Mouse (Mus musculus): ENCODE measurements around the gene Dzip1l. TPM values are rescaled to one million over a fixed set of nuclear protein-coding genes. Genes with fewer than 3 reads are reported as not detected.

Gene Dzip1l
- total RNA-seq, 2 experiments from 2014 or later: 24.9 to 31.4 TPM

- intact Hi-C loops (cut with DNase I): no loop called here
- no peak for DNase-seq (ENCODE audit: extremely low spot score in 1 of 2, low spot score in 2 of 2)
These were observed 10.7 kb downstream of the Dzip1l start for GRCm38 (mm10) chr9:99639957-99640356.

DNA sequence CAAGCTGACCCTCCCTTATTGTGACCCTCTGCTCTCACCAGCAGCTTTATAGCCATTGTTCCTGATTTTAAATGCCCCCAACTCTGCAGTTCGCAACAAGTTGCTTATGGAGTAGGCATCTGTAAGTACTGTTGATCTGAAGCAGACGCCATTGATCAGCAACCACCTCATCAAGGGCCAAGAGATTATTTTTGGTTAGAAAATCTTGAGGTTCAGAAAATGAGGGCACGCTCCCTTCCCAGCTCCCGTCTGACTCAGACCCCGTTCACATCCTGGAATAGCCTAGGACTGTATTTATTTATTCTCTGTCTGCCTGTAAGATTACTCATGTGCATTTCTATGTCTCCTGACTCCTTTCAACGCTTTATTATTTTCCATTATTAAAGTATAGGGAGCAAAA, 16.1 kb downstream of the Dzip1l start:
- DNase-seq (ENCODE audit: extremely low spot score in 1 of 2, low spot score in 2 of 2): no peak
- intact Hi-C loops (cut with DNase I): no loop called here

DNA sequence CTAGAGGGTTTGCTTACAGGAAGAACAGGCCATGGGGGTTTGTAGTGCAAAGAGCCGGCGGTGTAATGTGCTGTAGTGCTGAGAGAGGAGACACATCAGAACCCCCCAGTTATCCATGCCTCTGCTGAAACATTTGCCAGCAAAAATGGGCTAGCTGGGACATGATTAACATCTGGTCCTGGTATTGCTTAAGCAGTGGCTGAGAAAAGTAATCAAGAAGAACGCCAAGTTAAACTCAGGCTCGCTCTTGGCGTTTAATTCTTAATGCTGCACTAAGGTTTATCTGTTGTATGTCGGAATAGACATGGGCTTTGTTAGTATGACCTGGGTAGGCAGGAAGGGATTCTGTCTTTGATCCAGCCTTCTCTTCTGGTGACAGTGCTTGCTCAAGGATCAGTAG, 16.8 kb downstream of the Dzip1l start:
- intact Hi-C loops (cut with DNase I): no loop called here
- no peak for DNase-seq (ENCODE audit: extremely low spot score in 1 of 2, low spot score in 2 of 2)

DNA sequence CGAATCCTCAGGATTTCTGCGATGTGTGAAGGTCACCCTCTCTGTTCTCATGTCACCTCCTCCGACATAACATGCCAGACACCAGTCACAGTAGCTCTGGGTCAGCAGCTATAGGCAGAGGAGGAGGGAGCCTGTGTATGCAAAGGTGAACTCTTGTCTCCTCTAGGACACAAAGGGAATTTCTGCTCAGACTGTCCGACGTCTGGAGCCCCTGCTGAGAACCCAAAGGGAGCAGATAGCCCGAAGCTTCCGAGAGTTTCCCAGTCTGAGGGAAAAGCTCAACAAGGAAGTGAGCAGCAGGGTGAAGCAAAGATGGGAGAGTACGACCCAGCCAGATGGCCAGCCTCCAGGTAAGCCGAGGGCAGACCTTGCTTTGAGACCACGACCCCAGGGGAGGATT, 31.5 kb downstream of the Dzip1l start:
- intact Hi-C loops (cut with DNase I): loop anchor here (5.0 kb wide), 1 partner anchor 73 kb away; no protein-coding TSS in a partner anchor
- no peak for DNase-seq (ENCODE audit: extremely low spot score in 1 of 2, low spot score in 2 of 2)

- intact Hi-C loops (cut with DNase I): loop anchor here (5.0 kb wide), 1 partner anchor 74 kb away; no protein-coding TSS in a partner anchor
- no peak for DNase-seq (ENCODE audit: extremely low spot score in 1 of 2, low spot score in 2 of 2)
These were observed 32.4 kb downstream of the Dzip1l start for GRCm38 (mm10) chr9:99661606-99662166.

DNA sequence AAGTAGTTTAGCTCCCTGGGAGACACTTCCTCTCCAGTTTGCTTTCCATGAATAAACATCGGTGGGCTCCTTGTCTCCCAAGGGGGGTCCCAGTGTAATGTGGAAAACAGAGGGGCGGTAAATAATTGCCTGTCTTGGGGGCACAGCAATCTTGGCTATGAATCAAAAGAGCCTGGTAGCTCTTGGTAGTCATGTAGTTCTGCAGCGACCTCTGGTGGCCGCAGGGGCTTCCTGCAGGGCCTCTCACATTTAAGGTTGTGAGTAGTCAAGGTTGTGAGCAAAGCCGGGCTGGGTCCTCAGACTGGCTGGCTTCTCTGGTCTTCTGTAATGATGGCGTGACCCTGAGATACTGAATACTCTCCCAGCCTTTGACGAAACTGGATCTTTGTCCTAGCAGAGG, 33.1 kb downstream of the Dzip1l start:
- peak; percentile 47 to 66 for DNase-seq (ENCODE audit: extremely low spot score in 1 of 2, low spot score in 2 of 2)
- intact Hi-C loops (cut with DNase I): loop anchor here (5.0 kb wide), 1 partner anchor 75 kb away; no protein-coding TSS in a partner anchor

GRCm38 (mm10) chr9:99662887-99663286, 33.6 kb downstream of the Dzip1l start:
- no peak for DNase-seq (ENCODE audit: extremely low spot score in 1 of 2, low spot score in 2 of 2)
- intact Hi-C loops (cut with DNase I): loop anchor here (5.0 kb wide), 1 partner anchor 76 kb away; no protein-coding TSS in a partner anchor

DNA sequence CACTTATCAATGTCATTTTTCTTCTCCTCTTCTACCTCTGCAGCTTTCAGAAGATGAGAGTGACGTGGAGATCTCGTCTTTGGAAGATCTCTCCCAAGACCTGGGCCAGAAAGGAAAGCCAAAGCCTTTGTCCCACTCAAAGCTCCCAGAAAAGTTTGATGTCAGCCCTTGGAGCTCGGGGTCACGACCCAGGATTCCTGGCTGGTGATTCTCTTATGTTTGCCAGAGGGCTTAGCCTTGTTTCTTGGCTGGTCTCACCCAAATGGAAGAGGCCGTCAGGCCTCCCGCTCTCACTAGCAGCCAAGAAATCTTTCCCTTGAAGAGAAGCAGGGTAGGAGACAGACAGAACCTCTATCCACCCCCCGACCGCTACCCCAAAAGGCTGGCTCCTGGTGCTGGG, 38.3 kb downstream of the Dzip1l start:
- intact Hi-C loops (cut with DNase I): no loop called here
- no peak for DNase-seq (ENCODE audit: extremely low spot score in 1 of 2, low spot score in 2 of 2)

GRCm38 (mm10) chr9:99671603-99672002, 42.3 kb downstream of the Dzip1l start:
- no peak for DNase-seq (ENCODE audit: extremely low spot score in 1 of 2, low spot score in 2 of 2)
- intact Hi-C loops (cut with DNase I): no loop called here

DNA sequence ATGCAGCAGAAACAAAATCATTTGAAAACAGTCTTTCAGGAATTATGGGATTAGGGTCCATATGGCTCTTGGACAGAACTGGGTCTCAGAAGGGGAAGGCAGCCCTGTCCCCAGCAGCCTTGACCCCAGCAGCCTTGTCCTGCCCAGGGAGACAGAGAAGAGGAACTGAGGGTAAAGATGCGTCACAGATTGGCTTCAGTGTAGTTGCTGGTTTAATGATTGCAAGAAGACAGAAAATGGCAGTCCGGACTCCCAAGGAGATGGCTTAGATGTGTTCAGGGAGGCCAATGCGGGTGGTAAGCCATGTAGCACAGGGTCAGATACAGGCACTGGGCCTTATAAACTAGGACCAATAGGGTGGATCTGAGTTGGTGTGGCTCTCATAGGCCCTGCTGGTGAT, 46.4 kb downstream of the Dzip1l start:
- DNase-seq (ENCODE audit: extremely low spot score in 1 of 2, low spot score in 2 of 2): no peak
- intact Hi-C loops (cut with DNase I): no loop called here

DNA sequence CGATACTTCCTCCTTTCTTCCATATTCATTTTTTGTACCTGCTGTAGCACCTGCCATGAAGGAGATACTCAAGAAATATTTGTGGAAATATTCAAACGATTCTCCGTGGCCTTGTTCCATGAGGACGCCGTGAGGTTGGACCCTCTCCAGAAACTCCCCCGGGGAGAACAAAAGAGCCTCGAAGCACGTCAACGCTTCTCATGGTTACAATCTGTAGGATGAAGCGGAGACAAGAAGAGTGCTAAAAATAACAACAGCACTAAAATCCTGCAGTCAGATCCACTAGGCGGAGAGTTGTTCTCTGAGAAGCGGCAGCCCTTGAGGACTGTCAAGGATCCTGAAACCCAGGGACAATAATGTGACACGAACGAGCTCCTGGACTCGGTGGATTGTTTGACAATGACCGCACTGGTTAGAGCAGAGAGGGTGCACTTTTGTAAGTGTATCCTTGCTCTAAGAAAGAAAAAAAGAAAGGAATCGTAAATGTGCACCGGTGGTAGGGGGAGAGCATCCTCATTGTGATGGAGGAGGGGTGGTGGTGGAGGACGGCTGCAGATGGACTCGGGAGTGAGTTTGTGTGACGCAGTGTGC, 52.8 kb downstream of the Dzip1l start:
- DNase-seq (ENCODE audit: extremely low spot score in 1 of 2, low spot score in 2 of 2): peak; percentile 42 to 49
- intact Hi-C loops (cut with DNase I): no loop called here

- intact Hi-C loops (cut with DNase I): no loop called here
These were observed 55.8 kb downstream of the Dzip1l start for GRCm38 (mm10) chr9:99685061-99685521.

DNA sequence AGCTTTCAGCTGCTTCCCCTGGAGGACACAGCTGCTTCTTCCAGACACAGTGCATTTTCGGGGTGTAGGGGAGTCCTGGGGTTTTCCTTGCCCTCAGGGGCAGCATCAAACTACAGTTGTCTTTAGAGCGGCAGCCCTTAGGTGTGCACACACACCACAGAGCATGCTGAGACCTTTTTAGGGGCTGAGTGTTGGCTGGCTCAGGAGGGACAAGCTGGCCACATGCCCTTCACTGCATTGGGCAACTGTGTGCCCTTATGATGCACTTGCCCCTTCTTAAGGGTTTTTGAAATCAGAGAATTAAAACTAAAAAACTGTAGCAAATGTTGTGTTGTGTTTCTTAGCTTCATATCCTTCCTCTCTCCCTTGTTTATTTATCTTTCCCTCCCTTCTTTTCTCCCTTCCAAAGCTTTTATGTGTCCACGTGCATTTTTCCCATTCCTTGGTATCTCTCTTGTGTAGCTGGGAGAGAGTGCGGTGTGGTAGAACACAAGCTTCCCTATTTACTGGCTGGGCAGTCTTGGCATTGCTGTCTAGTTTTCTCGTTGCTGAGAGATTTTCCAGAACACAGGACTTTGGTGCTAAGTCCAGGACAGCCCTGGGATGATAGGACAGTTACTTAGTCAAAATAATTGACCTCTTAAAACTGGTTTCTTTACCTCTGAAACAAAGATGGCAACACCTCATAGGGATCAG, 56.4 kb downstream of the Dzip1l start:
- intact Hi-C loops (cut with DNase I): no loop called here
- DNase-seq (ENCODE audit: extremely low spot score in 1 of 2, low spot score in 2 of 2): no peak

More at GRCm38 (mm10) chr9:99685061-99685521, 55.8 kb downstream of the Dzip1l start:
- peak in 1 of 2 experiments; percentile 55 for DNase-seq (ENCODE audit: extremely low spot score in 1 of 2, low spot score in 2 of 2)

GRCm38 (mm10) chr9:99689796-99690195, 60.5 kb downstream of the Dzip1l start:
- intact Hi-C loops (cut with DNase I): no loop called here
- DNase-seq (ENCODE audit: extremely low spot score in 1 of 2, low spot score in 2 of 2): no peak

- DNase-seq (ENCODE audit: extremely low spot score in 1 of 2, low spot score in 2 of 2): no peak
- intact Hi-C loops (cut with DNase I): no loop called here
These were observed 61.1 kb downstream of the Dzip1l start for GRCm38 (mm10) chr9:99690386-99690785.

- no peak for DNase-seq (ENCODE audit: extremely low spot score in 1 of 2, low spot score in 2 of 2)
- intact Hi-C loops (cut with DNase I): no loop called here
These were observed 65.7 kb downstream of the Dzip1l start for GRCm38 (mm10) chr9:99694961-99695360.

DNA sequence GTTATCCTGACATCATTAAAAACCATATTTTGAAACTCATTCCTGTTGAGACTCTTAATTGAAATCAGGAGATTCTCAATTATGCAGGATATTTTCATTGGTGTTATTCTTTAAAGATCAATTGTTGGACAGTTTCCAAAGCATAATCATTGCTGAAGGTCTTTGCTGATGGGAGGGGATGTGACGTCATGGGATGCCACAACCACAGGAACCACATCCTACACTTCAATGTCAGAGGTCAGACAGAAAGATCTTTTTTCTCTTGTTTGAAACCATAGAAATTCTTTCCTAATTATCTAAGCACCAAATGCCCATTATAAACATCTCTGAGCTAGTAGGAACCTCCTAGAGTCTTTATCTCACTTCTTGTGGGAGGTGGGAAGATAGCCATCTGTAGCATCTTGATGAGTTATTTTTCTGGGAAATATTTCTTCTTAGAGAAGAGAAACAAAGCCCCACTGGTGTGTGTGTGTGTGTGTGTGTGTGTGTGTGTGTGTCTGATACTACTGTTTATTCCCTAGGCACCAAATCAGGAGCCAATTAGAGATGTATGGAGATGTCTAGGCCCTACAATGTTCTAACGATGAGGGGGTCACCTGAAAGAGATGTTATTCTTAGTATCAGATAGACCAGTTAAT, 70.6 kb downstream of the Dzip1l start:
- no peak for DNase-seq (ENCODE audit: extremely low spot score in 1 of 2, low spot score in 2 of 2)
- intact Hi-C loops (cut with DNase I): no loop called here

- intact Hi-C loops (cut with DNase I): no loop called here
- DNase-seq (ENCODE audit: extremely low spot score in 1 of 2, low spot score in 2 of 2): no peak
These were observed 71.9 kb downstream of the Dzip1l start for GRCm38 (mm10) chr9:99701187-99701586.

DNA sequence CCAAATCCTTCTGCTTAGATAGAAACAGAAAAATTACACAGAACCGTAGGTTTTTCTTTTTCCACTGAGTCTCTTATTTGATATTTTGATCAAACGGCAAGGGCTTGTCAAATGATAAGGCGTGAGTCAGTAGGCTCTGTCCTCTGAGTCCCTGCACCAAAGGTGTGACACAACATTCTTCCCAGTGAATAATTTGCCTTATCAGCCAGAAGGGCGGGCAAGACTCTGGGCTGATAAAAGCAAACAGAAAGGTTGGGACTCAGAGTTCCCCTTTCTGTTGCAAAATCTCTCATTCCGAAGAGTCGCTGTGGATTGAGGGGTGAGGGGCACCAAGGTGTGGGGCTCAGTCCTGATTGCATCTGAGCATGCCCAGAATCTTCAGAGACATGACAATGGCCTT, 72.9 kb downstream of the Dzip1l start:
- intact Hi-C loops (cut with DNase I): no loop called here
- no peak for DNase-seq (ENCODE audit: extremely low spot score in 1 of 2, low spot score in 2 of 2)

DNA sequence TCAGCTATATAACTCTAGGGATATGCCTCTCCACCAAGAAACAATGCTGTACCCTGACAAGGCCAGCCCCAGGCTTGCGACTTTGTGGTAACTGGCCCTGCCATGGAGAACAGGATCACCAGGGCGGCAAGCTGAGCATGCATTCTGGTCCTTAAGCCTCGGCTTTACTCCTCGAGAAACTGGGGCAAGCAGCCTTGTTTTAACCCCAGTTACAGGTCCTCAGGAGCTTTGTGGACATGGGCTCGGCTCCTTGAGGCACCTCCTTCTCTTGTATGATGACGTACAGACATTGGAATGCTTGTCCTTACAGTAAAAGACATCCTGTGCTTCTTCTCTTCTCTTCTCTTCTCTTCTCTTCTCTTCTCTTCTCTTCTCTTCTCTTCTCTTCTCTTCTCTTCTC, 74.4 kb downstream of the Dzip1l start:
- intact Hi-C loops (cut with DNase I): no loop called here
- DNase-seq (ENCODE audit: extremely low spot score in 1 of 2, low spot score in 2 of 2): no peak
